Mouse (Mus musculus) stomach, postnatal 0 days (tissue): ENCODE results near the gene Gpr132.

Source experiments
- CTCF ChIP-seq: IDR thresholded peaks from 2 replicates; pipeline ENCODE4 v1.5.1; 2016; ENCODE audit warnings: antibody characterized with exemption, low read depth, mild to moderate bottlenecking, moderate library complexity
- EP300 ChIP-seq: optimal IDR thresholded peaks from 2 replicates; pipeline ENCODE3; 2016; ENCODE audit warnings: antibody characterized with exemption

- TF ChIP-seq CTCF: no peak
- no peak for TF ChIP-seq EP300
Observed at GRCm38 (mm10) chr12:112900641-112901040, 32.6 kb upstream of the Gpr132 start.
